Mouse (Mus musculus) forebrain, embryonic 11.5 days (tissue): ENCODE data around the gene Nav2. TPM values are rescaled to one million over a fixed set of nuclear protein-coding genes. Genes with fewer than 3 reads are reported as not detected.

ENCODE experiments used
- ATAC-seq: fragments of 200-750 bp; cut with Nextera tagmentation; replicated peaks from 2 replicates; pipeline ENCODE4 v1.8.0; 2017; ENCODE audit warnings: moderate TSS enrichment; ENCODE audit not compliant: low FRiP score
- DNase-seq: peaks from one replicate; pipeline ENCODE4 v3.0.0-alpha.2; 2017; ENCODE audit warnings: low spot score
- H3K27ac ChIP-seq: fragments of 300-500 bp; sonication (generic); 2 replicates; pipeline ENCODE4 v1.5.1; 2014; ENCODE audit warnings: low read depth, low read length
- H3K27me3 ChIP-seq: fragments of 300-500 bp; sonication (generic); 2 replicates; pipeline ENCODE4 v1.6.1; 2014; ENCODE audit warnings: mild to moderate bottlenecking, low read length, mixed read lengths; ENCODE audit not compliant: control insufficient read depth, insufficient read depth
- H3K36me3 ChIP-seq: fragments of 300-500 bp; sonication (generic); 2 replicates; pipeline ENCODE4 v1.6.1; 2014; ENCODE audit warnings: mild to moderate bottlenecking, low read length, moderate library complexity, mixed read lengths; ENCODE audit not compliant: control insufficient read depth, insufficient read depth
- H3K4me1 ChIP-seq: fragments of 300-500 bp; sonication (generic); replicated peaks from 2 replicates; pipeline ENCODE4 v1.6.1; 2014; ENCODE audit warnings: low read length, mixed read lengths; ENCODE audit not compliant: control insufficient read depth, insufficient read depth
- H3K4me2 ChIP-seq: fragments of 300-500 bp; sonication (generic); 2 replicates; pipeline ENCODE4 v1.6.1; 2014; ENCODE audit warnings: low read depth, mild to moderate bottlenecking, low read length, moderate library complexity, mixed read lengths; ENCODE audit not compliant: severe bottlenecking
- H3K4me3 ChIP-seq: fragments of 300-500 bp; sonication (generic); 2 replicates; pipeline ENCODE4 v1.5.1; 2014; ENCODE audit warnings: low read depth, low read length
- H3K9ac ChIP-seq: fragments of 300-500 bp; sonication (generic); 2 replicates; pipeline ENCODE4 v1.6.1; 2014; ENCODE audit warnings: low read length
- H3K9me3 ChIP-seq: fragments of 300-500 bp; sonication (generic); 2 replicates; pipeline ENCODE4 v1.6.1; 2016; ENCODE audit warnings: low read length, mixed read lengths; ENCODE audit not compliant: control insufficient read depth
- WGBS: fragments of 180-500 bp; shearing (Covaris S2); extraction: QIAGEN DNeasy Blood & Tissue Kit; methylation state at CpG from one replicate; pipeline ENCODE4 v1.1.7; 2014; 5-methylcytosine and 5-hydroxymethylcytosine counted together
- polyA plus RNA-seq: library from polyadenylated mRNA; unstranded; fragments of >200 nt; fragmentation: Nextera tagmentation; extraction: Ambion mirVana; gene quantifications from 2 replicates; pipeline ENCODE4 v1.2.1, GENCODE M21; 2014

The Nav2 gene
- polyA plus RNA-seq, 1 experiment from 2014 or later, result 7.2 TPM

DNA sequence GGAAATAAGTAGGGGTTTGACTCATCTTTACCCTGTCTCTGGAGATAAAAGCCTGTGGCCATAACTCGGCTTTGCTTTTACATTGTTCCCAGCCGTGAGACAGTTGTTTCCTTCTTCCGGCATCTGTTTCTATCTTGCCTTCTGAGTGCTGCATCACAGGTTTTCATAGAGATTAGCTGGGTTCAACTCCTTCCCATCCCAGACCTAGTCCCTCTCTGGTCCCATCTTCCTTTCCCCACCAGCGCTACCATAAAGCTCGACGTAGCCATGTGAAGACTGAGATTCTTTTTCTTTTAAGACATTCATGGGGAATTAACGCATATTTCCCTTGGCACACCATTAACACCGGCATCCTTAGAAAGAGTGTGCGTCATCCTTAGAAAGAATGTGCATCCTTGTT lies 613.5 kb downstream of the Nav2 start:
- ATAC-seq (no peak), DNase-seq (no peak)
- H3K4me3 ChIP-seq, result peak overlapping the region; percentile 29; the same call in 1 of the 2 replicates
- H3K9ac ChIP-seq, result no peak overlapping the region
- peaks cover 17% of the 10 kb centered on the region for H3K27me3 ChIP-seq
- no peak overlapping the region for H3K27ac ChIP-seq
- peak overlapping the region; percentile 62 for H3K4me2 ChIP-seq
- peaks cover 11% of the 10 kb centered on the region for H3K4me1 ChIP-seq
- WGBS, result 2% methylated on average over 9 of the region's 9 CpGs
- H3K9me3 ChIP-seq, result no peaks in the 10 kb centered on the region
- no peaks in the 10 kb centered on the region for H3K36me3 ChIP-seq

DNA sequence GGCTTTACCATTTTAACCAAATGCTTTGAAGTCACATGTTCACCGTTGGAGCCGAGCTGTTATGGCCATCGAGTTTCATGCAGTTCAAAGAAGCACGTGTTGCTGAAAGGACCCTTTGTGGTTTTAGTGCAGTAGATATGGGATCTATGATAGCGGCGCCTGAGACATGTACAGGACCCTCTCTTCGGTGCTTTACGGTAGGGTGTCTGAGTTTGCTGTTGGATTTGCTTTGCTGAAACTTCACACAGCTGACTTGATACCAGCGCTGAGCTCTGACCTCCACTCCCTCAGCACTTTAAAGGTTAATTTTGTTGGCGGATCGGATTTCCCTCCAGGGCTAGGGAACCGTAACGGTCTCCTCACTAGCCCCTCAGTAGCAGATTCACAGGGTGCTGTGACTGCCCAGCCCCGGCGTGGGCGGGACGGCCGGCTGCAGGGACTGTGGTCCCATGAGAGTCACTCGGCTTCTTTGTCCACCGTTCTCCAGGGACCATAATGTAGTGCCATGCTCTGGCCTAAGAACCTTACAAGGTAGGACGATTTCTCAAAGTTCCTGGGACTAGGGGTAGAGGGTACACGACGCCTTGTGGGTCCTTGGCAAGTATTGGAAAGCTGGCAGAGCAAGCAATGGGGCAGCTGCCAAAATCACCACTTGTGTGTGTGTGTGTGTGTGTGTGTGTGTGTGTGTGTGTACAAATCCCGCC lies 614.0 kb downstream of the Nav2 start:
- Histone ChIP-seq H3K4me1 (peaks cover 15% of the 10 kb centered on the region), H3K27me3 (peaks cover 17% of the 10 kb centered on the region)

DNA sequence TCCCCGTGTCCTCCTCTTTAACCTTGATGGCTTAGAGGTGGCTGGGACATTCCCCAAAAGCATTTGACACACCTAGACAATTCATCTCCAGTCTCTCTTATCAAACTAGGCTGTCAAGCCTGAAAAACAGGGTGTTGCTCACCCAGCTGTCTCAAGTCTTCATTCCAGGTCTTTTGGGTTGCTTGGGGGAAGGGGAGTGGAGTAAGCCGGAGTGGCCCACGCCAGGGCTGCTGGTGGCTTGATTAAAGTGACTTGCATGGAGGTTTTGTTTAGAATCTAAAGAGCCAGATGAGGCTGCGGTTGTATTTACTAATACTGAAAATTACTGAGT lies 614.6 kb downstream of the Nav2 start:
- DNase-seq, result no peak
- H3K9ac ChIP-seq, result peak overlapping the region; percentile 3; the same call in 1 of the 2 replicates

More for the DNA sequence above, 614.0 kb downstream of the Nav2 start:
- H3K9ac ChIP-seq, result peak overlapping the region; percentile 3; the same call in 1 of the 2 replicates
- WGBS, result 1% methylated on average over 24 of the region's 24 CpGs
- H3K27ac ChIP-seq, result no peak overlapping the region
- peak overlapping the region; percentile 29 for H3K4me3 ChIP-seq
- DNase-seq, result peak; percentile 73
- peak overlapping the region; percentile 62 for H3K4me2 ChIP-seq
- peak; percentile 69 for ATAC-seq
- no peaks in the 10 kb centered on the region for H3K9me3 ChIP-seq
- H3K36me3 ChIP-seq, result no peaks in the 10 kb centered on the region

DNA sequence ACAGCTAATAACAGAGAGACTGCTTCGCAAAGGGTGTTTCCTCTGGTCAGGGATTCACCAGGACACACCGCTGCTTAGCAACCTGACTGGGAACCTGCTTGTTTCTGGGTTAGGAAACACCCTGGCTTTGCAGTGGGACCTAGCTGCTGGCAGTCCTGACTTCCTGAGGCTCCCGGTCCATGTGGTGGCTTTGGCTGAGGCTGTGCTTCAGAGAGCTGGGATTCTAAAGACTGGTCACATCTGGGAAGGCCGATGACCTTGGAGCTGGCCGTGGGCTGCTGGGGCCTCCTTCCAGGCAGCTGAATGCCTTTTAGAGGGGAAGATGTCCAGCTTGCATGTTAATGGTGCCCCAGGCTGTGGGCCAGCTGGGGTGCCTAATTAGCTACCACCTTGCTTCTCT lies 615.2 kb downstream of the Nav2 start:
- peaks cover 17% of the 10 kb centered on the region for H3K27me3 ChIP-seq
- DNase-seq, result no peak
- peaks cover 15% of the 10 kb centered on the region for H3K4me1 ChIP-seq
- H3K27ac ChIP-seq, result no peak overlapping the region
- 18% methylated on average over 5 of the region's 5 CpGs for WGBS
- no peaks in the 10 kb centered on the region for H3K9me3 ChIP-seq
- H3K4me2 ChIP-seq, result no peak overlapping the region
- no peak for ATAC-seq
- H3K9ac ChIP-seq, result no peak overlapping the region
- H3K36me3 ChIP-seq, result no peaks in the 10 kb centered on the region
- no peak overlapping the region for H3K4me3 ChIP-seq

More for the DNA sequence above, 614.6 kb downstream of the Nav2 start:
- Histone ChIP-seq H3K4me2 (peak overlapping the region; percentile 62), H3K36me3 (no peaks in the 10 kb centered on the region), H3K27ac (no peak overlapping the region), H3K4me1 (peaks cover 15% of the 10 kb centered on the region), H3K27me3 (peaks cover 17% of the 10 kb centered on the region), H3K9me3 (no peaks in the 10 kb centered on the region), H3K4me3 (peak overlapping the region; percentile 29)
- ATAC-seq, result peak; percentile 9; the same call in 1 of the 2 replicates
- 10% methylated on average over 4 of the region's 4 CpGs for WGBS

DNA sequence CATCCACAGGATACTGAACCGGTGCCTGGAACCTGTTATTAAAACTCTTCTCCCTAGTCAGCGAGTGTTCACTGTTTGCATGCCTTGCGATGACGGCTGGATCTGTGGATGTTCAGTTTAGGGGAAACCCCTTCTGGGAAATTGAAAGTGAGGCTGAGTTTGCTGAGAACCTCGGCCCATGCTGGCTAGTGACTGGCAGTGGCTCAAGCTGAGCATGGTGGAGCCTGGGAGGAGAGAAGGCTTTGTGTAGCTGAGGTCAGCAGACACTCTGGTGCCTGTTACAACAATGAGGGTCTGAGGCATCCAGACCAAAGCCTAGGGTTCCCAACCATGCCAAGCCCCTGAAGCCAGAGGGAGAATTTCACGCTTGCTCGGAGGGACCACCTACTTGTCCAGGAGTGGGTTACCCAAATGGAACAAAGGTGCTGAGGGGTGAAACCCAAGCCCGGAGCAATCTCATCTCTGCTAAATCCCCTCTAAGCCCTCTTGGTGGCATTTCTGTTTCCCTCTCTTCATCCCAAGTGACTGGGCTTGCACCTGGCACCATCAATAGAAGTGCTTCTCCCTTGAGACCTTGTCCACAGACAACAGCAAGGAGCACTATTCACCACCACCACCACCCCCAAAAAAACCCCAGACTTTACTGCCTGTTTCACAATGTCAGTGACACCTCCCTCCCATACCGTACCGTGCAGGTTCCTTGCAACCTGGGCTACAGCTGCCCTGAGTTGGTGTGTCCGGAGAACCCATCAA lies 617.0 kb downstream of the Nav2 start:
- Histone ChIP-seq H3K9me3 (no peaks in the 10 kb centered on the region), H3K36me3 (no peaks in the 10 kb centered on the region), H3K4me3 (no peak overlapping the region), H3K9ac (no peak overlapping the region), H3K27ac (no peak overlapping the region), H3K27me3 (peaks cover 14% of the 10 kb centered on the region), H3K4me1 (peaks cover 15% of the 10 kb centered on the region), H3K4me2 (no peak overlapping the region)
- ATAC-seq (no peak), DNase-seq (no peak)
- 61% methylated on average over 11 of the region's 11 CpGs for WGBS

DNA sequence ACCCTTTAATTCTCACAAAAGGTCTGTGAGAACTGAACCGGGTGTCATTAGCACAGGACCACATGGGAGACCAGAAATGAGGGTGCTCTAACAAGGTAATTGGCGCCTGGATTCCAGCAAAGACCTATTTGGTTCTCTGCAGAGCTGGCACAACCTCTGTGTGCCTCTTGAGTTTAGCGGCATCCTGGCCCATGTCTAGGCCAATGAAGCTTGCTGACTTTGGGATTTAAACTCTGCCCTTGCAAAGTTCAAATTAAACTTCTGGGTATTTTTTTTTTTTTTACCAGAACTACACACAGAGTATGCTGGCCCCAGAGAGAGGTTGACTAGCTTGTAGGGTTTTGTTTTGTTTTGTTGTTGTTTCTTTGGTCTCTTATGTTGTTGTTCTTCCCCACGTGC lies 617.6 kb downstream of the Nav2 start:
- DNase-seq (no peak), ATAC-seq (no peak)
- no peak overlapping the region for H3K4me3 ChIP-seq
- no peak overlapping the region for H3K27ac ChIP-seq
- no peaks in the 10 kb centered on the region for H3K9me3 ChIP-seq
- no peaks in the 10 kb centered on the region for H3K36me3 ChIP-seq
- WGBS, result 71% methylated on average over 4 of the region's 4 CpGs
- peaks cover 10% of the 10 kb centered on the region for H3K27me3 ChIP-seq
- H3K9ac ChIP-seq, result no peak overlapping the region
- H3K4me2 ChIP-seq, result no peak overlapping the region
- peaks cover 15% of the 10 kb centered on the region for H3K4me1 ChIP-seq

DNA sequence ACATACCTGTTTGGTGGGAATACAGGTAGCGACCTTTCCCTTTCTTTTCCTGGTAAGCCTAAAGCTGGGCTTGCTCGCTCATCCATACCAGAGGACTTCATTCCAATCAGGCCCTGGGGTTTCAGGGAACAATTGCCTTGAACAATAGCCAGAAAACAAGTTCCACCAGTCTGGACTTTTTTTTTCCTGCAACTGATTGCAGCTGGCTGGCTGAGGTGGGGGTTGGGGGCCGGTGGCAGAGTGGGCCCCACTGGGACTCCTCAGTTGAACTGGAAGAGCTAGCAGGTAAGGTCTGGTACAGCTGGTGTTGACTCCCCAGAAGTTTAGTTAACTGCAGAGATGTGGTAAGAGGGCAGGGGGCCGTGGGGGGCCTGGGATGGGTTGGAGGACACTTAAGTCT lies 619.0 kb downstream of the Nav2 start:
- Histone ChIP-seq H3K9me3 (no peaks in the 10 kb centered on the region), H3K4me1 (peaks cover 13% of the 10 kb centered on the region), H3K36me3 (no peaks in the 10 kb centered on the region), H3K9ac (no peak overlapping the region), H3K4me3 (no peak overlapping the region), H3K4me2 (no peak overlapping the region), H3K27me3 (peaks cover 2% of the 10 kb centered on the region; the same call in 1 of the 2 replicates), H3K27ac (no peak overlapping the region)
- 9% methylated on average over 4 of the region's 4 CpGs for WGBS
- DNase-seq (no peak), ATAC-seq (no peak)

DNA sequence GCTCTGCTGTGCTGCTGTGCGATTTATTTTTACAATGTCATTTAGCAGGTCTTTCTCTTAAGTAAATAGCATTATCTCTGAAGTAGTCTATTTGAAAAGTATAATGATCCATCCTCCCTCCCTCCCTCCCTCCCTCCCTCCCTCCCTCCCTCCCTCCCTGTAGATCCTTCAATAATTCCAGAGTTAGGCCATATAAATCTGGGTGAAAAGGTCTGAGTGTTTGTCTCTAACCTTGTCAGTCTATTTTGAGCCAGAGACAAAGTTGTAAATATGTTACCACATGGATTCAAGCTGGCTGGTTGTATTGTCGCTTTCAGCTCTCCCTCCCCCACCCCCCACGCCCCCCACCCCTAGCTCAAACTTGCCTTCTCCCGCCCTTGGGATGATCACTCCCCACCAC lies 619.4 kb downstream of the Nav2 start:
- no peak overlapping the region for H3K27ac ChIP-seq
- DNase-seq (no peak), ATAC-seq (no peak)
- H3K4me2 ChIP-seq, result no peak overlapping the region
- no peaks in the 10 kb centered on the region for H3K9me3 ChIP-seq
- peaks cover 11% of the 10 kb centered on the region for H3K4me1 ChIP-seq
- WGBS, result 16% methylated on average over 4 of the region's 4 CpGs
- H3K36me3 ChIP-seq, result no peaks in the 10 kb centered on the region
- H3K4me3 ChIP-seq, result no peak overlapping the region
- peaks cover 2% of the 10 kb centered on the region; the same call in 1 of the 2 replicates for H3K27me3 ChIP-seq
- no peak overlapping the region for H3K9ac ChIP-seq
